Mouse (Mus musculus): ENCODE measurements around the gene Naif1.

- TF ChIP-seq CTCF (IDR thresholded peaks at IDR 0.05; ENCODE audit: low read depth, low read length): no peak
- no peak for TF ChIP-seq POLR2A (IDR thresholded peaks at IDR 0.05; ENCODE audit: borderline replicate concordance, low read depth, low read length)
These were observed 4.8 kb downstream of the Naif1 start for GRCm38 (mm10) chr2:32455101-32455500.
